7 mouse cellular contexts compared by ENCODE assay signal in the genomic region with DNA sequence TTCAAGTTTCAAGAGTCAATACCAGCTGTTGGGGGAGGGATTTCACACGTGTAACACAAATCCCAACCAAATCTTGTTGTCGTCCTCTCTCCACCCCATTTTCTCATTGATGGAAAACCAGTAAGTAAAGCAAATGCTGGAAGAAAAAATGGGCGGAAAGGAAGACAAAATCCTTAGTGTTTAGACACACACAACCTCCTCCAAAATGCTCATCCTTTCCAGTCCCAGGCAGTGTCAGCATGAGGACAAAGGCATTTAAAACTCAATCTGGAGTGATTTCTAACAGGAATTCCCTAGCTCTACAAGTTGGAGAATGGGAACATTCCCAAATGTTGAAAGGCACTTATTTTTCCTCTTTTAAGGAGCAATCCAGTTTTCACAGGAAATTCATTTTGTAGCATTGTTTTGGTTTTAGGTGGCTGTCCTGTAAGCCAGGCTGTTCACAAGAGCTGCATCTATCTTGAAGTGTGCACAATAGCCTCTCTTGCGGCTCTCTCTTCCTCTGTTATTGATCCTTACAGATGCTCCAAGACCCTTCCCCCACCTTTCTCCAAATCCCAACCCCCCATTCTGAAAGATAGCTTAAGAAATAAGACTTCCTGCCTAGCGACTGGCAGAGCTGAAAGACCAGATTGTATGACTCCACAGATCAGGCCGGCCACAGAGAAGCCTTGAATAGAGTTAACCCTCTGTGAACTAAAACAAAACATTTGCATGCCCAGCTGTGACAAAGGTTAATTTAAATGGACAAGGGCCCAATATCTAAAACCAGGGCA.
DNase-seq lines count a peak whose midpoint lies in the region; ATAC-seq and TF ChIP-seq lines count a peak whose summit lies in the region.

No protein-coding gene starts in this region.

- TF ChIP-seq CTCF in lung, embryonic 14.5 days (IDR thresholded peaks at IDR 0.05; ENCODE audit: low read depth) = no peak
- no peak for TF ChIP-seq CTCF in hindbrain, postnatal 0 days (IDR thresholded peaks at IDR 0.05; ENCODE audit: low read depth)
- no peak for TF ChIP-seq CTCF in left cerebral cortex, adult 2 months (IDR thresholded peaks at IDR 0.05)

- ATAC-seq in lung, embryonic 14.5 days (ENCODE audit: insufficient read depth) = no peak
- ATAC-seq in hindbrain, postnatal 0 days = 0 out of 2 replicates have a peak, but pooled peaks have one; percentile 45
- ATAC-seq in neural tube, embryonic 14.5 days (ENCODE audit: low read depth) = no peak; the same call in 1 of the 2 replicates

- H3K27me3 ChIP-seq in lung, embryonic 14.5 days (ENCODE audit: insufficient read depth, low read length) = no peaks in the 10 kb centered on the region
- H3K27me3 ChIP-seq in hindbrain, postnatal 0 days (ENCODE audit: insufficient read depth, low read length) = no peaks in the 10 kb centered on the region
- no peaks in the 10 kb centered on the region for H3K27me3 ChIP-seq in neural tube, embryonic 14.5 days (ENCODE audit: control insufficient read depth, insufficient read depth, low read length)

- no peaks in the 10 kb centered on the region for H3K36me3 ChIP-seq in lung, embryonic 14.5 days (ENCODE audit: insufficient read depth)
- H3K36me3 ChIP-seq in hindbrain, postnatal 0 days (ENCODE audit: insufficient read depth, low read length) = no peaks in the 10 kb centered on the region
- no peaks in the 10 kb centered on the region for H3K36me3 ChIP-seq in neural tube, embryonic 14.5 days (ENCODE audit: control insufficient read depth, insufficient read depth, low read length)

- H3K9me3 ChIP-seq in lung, embryonic 14.5 days (ENCODE audit: low read depth, low read length) = no peaks in the 10 kb centered on the region
- no peaks in the 10 kb centered on the region for H3K9me3 ChIP-seq in hindbrain, postnatal 0 days (ENCODE audit: low read length)
- no peaks in the 10 kb centered on the region for H3K9me3 ChIP-seq in neural tube, embryonic 14.5 days (ENCODE audit: control insufficient read depth, low read length)

- no peak overlapping the region for H3K4me3 ChIP-seq in lung, embryonic 14.5 days (ENCODE audit: low read depth, low read length)
- no peak overlapping the region for H3K4me3 ChIP-seq in hindbrain, postnatal 0 days (ENCODE audit: low read length)
- H3K4me3 ChIP-seq in neural tube, embryonic 14.5 days (ENCODE audit: low read depth, low read length) = no peak overlapping the region
- no peak overlapping the region for H3K4me3 ChIP-seq in left cerebral cortex, adult 2 months

- intact Hi-C loops in left cerebral cortex, adult 2 months (cut with DNase I) = no loop called here

- peak; percentile 46 for DNase-seq in lung, embryonic 14.5 days
- no peak for DNase-seq in lung, postnatal 4 days
- peak; percentile 76 for DNase-seq in embryo, embryonic 9.5 days (ENCODE audit: extremely low spot score)
- DNase-seq in hindbrain, postnatal 0 days (ENCODE audit: low spot score) = peak; percentile 31
- DNase-seq in left cerebral cortex, adult 2 months (ENCODE audit: extremely low spot score in 1 of 2, low spot score in 2 of 2) = no peak
- no peak for DNase-seq in lung, postnatal 36 days

- no peaks in the 10 kb centered on the region for H3K4me1 ChIP-seq in lung, embryonic 14.5 days (ENCODE audit: insufficient read depth)
- peaks cover 3% of the 10 kb centered on the region; the same call in 1 of the 2 replicates for H3K4me1 ChIP-seq in hindbrain, postnatal 0 days (ENCODE audit: insufficient read depth, low read length)
- no peaks in the 10 kb centered on the region for H3K4me1 ChIP-seq in neural tube, embryonic 14.5 days (ENCODE audit: control insufficient read depth, insufficient read depth, low read length)

- no peak overlapping the region for H3K9ac ChIP-seq in lung, embryonic 14.5 days
- 0 out of 2 replicates have a peak overlapping the region, but pooled peaks have one; percentile 9 for H3K9ac ChIP-seq in hindbrain, postnatal 0 days (replicated peaks; ENCODE audit: low read length)
- H3K9ac ChIP-seq in neural tube, embryonic 14.5 days (replicated peaks; ENCODE audit: low read depth, low read length) = no peak overlapping the region

- H3K27ac ChIP-seq in lung, embryonic 14.5 days (ENCODE audit: low read depth) = no peak overlapping the region
- H3K27ac ChIP-seq in hindbrain, postnatal 0 days = peak overlapping the region; percentile 21; the same call in 1 of the 2 replicates
- H3K27ac ChIP-seq in neural tube, embryonic 14.5 days (ENCODE audit: low read depth, low read length) = peak overlapping the region; percentile 31; the same call in 1 of the 2 replicates
- no peak overlapping the region for H3K27ac ChIP-seq in left cerebral cortex, adult 2 months

- WGBS in lung, embryonic 14.5 days = 13% methylated on average over 6 of the region's 6 CpGs
- 13% methylated on average over 6 of the region's 6 CpGs for WGBS in hindbrain, postnatal 0 days
- 9% methylated on average over 6 of the region's 6 CpGs for WGBS in neural tube, embryonic 14.5 days

- peak overlapping the region; percentile 26; the same call in 1 of the 2 replicates for H3K4me2 ChIP-seq in lung, embryonic 14.5 days
- H3K4me2 ChIP-seq in hindbrain, postnatal 0 days (ENCODE audit: low read depth, low read length) = peak overlapping the region; percentile 16; the same call in 1 of the 2 replicates
- H3K4me2 ChIP-seq in neural tube, embryonic 14.5 days (ENCODE audit: low read depth, low read length) = no peak overlapping the region

Comparison
In these comparisons a context has a peak if more than half of its experiments do, and no peak if none do; other contexts are left out.
1. DNase-seq: peak in lung, embryonic 14.5 days (single experiment), embryo, embryonic 9.5 days (single experiment) and hindbrain, postnatal 0 days (single experiment); none in lung, postnatal 4 days (0 of 2), left cerebral cortex, adult 2 months (0 of 2) and lung, postnatal 36 days (single experiment).
2. H3K27ac ChIP-seq: peak in hindbrain, postnatal 0 days (single experiment) and neural tube, embryonic 14.5 days (single experiment); none in lung, embryonic 14.5 days (single experiment) and left cerebral cortex, adult 2 months (single experiment).